Mouse (Mus musculus) ES-E14 (cell line): Measurements from ENCODE around the gene Coro1c. TPM values are rescaled to one million over a fixed set of nuclear protein-coding genes. Genes with fewer than 3 reads are reported as not detected.

Experiments used
- DNase-seq: peaks from one replicate; pipeline ENCODE4 v3.0.0-alpha.2; 2013; ENCODE audit warnings: low read depth, low spot score
- H3K27ac ChIP-seq: 2 replicates; pipeline ENCODE4 v1.5.1; 2012; ENCODE audit warnings: low read depth, mild to moderate bottlenecking, low read length, moderate library complexity, mixed read lengths; ENCODE audit not compliant: poor library complexity, insufficient read depth, severe bottlenecking
- H3K36me3 ChIP-seq: 2 replicates; pipeline ENCODE4 v1.6.1; 2012; ENCODE audit warnings: mild to moderate bottlenecking, low read length, moderate library complexity, mixed read lengths; ENCODE audit not compliant: control insufficient read depth, poor library complexity, insufficient read depth, severe bottlenecking
- H3K4me1 ChIP-seq, 2 experiments: fragments of 150-350 bp in 1 of 2; sonication (generic) in 1 of 2; 2 replicates each; pipeline ENCODE4 v1.6.1; 2012; ENCODE audit warnings: low read length in 2 of 2, mild to moderate bottlenecking in 1 of 2, mixed read lengths in 1 of 2; ENCODE audit not compliant: control insufficient read depth in 2 of 2, insufficient read depth in 2 of 2, poor library complexity in 1 of 2
- H3K4me3 ChIP-seq, 2 experiments: fragments of 150-350 bp in 1 of 2; sonication (generic) in 1 of 2; 2 replicates each; pipeline ENCODE4 v1.5.1; 2012; ENCODE audit warnings: low read length in 2 of 2, low read depth in 1 of 2, mild to moderate bottlenecking in 1 of 2, mixed read lengths in 1 of 2; ENCODE audit not compliant: insufficient read depth in 1 of 2, poor library complexity in 1 of 2, severe bottlenecking in 1 of 2
- H3K9ac ChIP-seq: 2 replicates; pipeline ENCODE4 v1.6.1; 2012; ENCODE audit warnings: low read depth, mild to moderate bottlenecking, low read length, mixed read lengths; ENCODE audit not compliant: poor library complexity, insufficient read depth, severe bottlenecking
- H3K9me3 ChIP-seq: fragments of 150-350 bp; sonication (generic); 2 replicates; pipeline ENCODE4 v1.6.1; 2012; ENCODE audit warnings: low read depth, mild to moderate bottlenecking, low read length; ENCODE audit not compliant: control insufficient read depth, insufficient read depth
- CHD2 ChIP-seq: IDR thresholded peaks from 2 replicates; pipeline ENCODE4 v1.6.1; 2014; ENCODE audit warnings: mild to moderate bottlenecking, low read depth, low read length, inconsistent platforms
- HCFC1 ChIP-seq: IDR thresholded peaks from 2 replicates; pipeline ENCODE4 v1.6.1; 2012; ENCODE audit warnings: low read length, inconsistent platforms, borderline replicate concordance; ENCODE audit not compliant: insufficient read depth
- MAFK ChIP-seq: IDR thresholded peaks from 2 replicates; pipeline ENCODE4 v1.6.1; 2014; ENCODE audit warnings: mild to moderate bottlenecking, low read depth, low read length, inconsistent platforms; ENCODE audit not compliant: insufficient read depth
- ZC3H11A ChIP-seq: IDR thresholded peaks from 2 replicates; pipeline ENCODE4 v1.6.1; 2012; ENCODE audit warnings: low read depth, mild to moderate bottlenecking, inconsistent platforms, low read length, borderline replicate concordance
- ZNF384 ChIP-seq: IDR thresholded peaks from 2 replicates; pipeline ENCODE4 v1.6.1; 2012; ENCODE audit warnings: low read depth, low read length, inconsistent platforms
- in situ Hi-C, 2 experiments: fragments of 600-800 bp; cut with MboI; formaldehyde crosslinking; loops; one replicate each; pipeline ENCODE4 v1.15.1; 2025; ENCODE audit warnings: low sequenced_read_pairs in 2 of 2, inconsistent platforms in 1 of 2; ENCODE audit not compliant: unreplicated experiment in 2 of 2
- total RNA-seq: library from RNA; depleted of rRNA; stranded (reverse); fragments of 300-350 nt; gene quantifications from 2 replicates; pipeline ENCODE4 v1.2.3, GENCODE M21; 2012

Gene Coro1c
- total RNA-seq, 1 experiment = 150 TPM

- H3K9me3 ChIP-seq = no peaks in the 10 kb centered on the region
- no peaks in the 10 kb centered on the region for H3K36me3 ChIP-seq
- no peak overlapping the region for H3K9ac ChIP-seq
- no peak for DNase-seq
- H3K4me1 ChIP-seq = peaks cover 1 to 4% of the 10 kb centered on the region in 2 experiments; a peak in 1 of 4 replicates
- in situ Hi-C loops = no loop called here
- no peak for TF ChIP-seq MAFK
- no peak for TF ChIP-seq CHD2
- TF ChIP-seq ZC3H11A = no peak
- no peak for TF ChIP-seq ZNF384
- TF ChIP-seq HCFC1 = no peak
- no peak overlapping the region for H3K4me3 ChIP-seq
- H3K27ac ChIP-seq = no peak overlapping the region
These were observed 83.0 kb downstream of the Coro1c start for GRCm38 (mm10) chr5:113825558-113825957.

GRCm38 (mm10) chr5:113824228-113824627, 84.3 kb downstream of the Coro1c start:
- no peaks in the 10 kb centered on the region for H3K36me3 ChIP-seq
- no peak overlapping the region for H3K9ac ChIP-seq
- no peak overlapping the region for H3K27ac ChIP-seq
- no peak for DNase-seq
- no peaks in the 10 kb centered on the region; a peak in 1 of 4 replicates for H3K4me1 ChIP-seq
- H3K9me3 ChIP-seq = no peaks in the 10 kb centered on the region
- TF ChIP-seq ZNF384 (no peak), HCFC1 (no peak), ZC3H11A (no peak), MAFK (no peak), CHD2 (no peak)
- H3K4me3 ChIP-seq = no peak overlapping the region
- in situ Hi-C loops = no loop called here

- Histone ChIP-seq H3K4me3 (peak overlapping the region; percentile 8; a peak in 3 of 4 replicates), H3K9me3 (no peaks in the 10 kb centered on the region), H3K4me1 (peaks cover 0 to 20% of the 10 kb centered on the region in 2 experiments; a peak in 2 of 4 replicates), H3K27ac (no peak overlapping the region), H3K36me3 (no peaks in the 10 kb centered on the region), H3K9ac (no peak overlapping the region)
- in situ Hi-C loops = loop anchor here in 1 of 2 experiments (10.0 kb wide), 1 partner anchor 454 kb away; no protein-coding TSS in a partner anchor
- DNase-seq = peak; percentile 56
- no peak for TF ChIP-seq MAFK
- TF ChIP-seq ZC3H11A = no peak
- TF ChIP-seq ZNF384 = no peak
- no peak for TF ChIP-seq HCFC1
- no peak for TF ChIP-seq CHD2
These were observed 90.0 kb downstream of the Coro1c start for GRCm38 (mm10) chr5:113818572-113818971.

GRCm38 (mm10) chr5:113815638-113816152, 92.9 kb downstream of the Coro1c start:
- TF ChIP-seq ZC3H11A (peak; percentile 72), MAFK (0 out of 2 replicates have a peak, but pooled peaks have one; percentile 4), ZNF384 (no peak), CHD2 (no peak), HCFC1 (peak; percentile 40; the same call in 1 of the 2 replicates)
- Histone ChIP-seq H3K9me3 (no peaks in the 10 kb centered on the region), H3K9ac (no peak overlapping the region), H3K36me3 (no peaks in the 10 kb centered on the region), H3K4me3 (no peak overlapping the region), H3K27ac (no peak overlapping the region), H3K4me1 (peaks cover 0 to 20% of the 10 kb centered on the region in 2 experiments; a peak in 2 of 4 replicates)
- peak; percentile 72 for DNase-seq
- in situ Hi-C loops = loop anchor here in 1 of 2 experiments (10.0 kb wide), 1 partner anchor 451 kb away; no protein-coding TSS in a partner anchor

- in situ Hi-C loops = loop anchor here in 1 of 2 experiments (10.0 kb wide), 1 partner anchor 450 kb away; no protein-coding TSS in a partner anchor
- peaks cover 0 to 20% of the 10 kb centered on the region in 2 experiments; a peak in 2 of 4 replicates for H3K4me1 ChIP-seq
- TF ChIP-seq HCFC1 (no peak), ZC3H11A (no peak), MAFK (no peak), CHD2 (no peak), ZNF384 (no peak)
These were observed 93.5 kb downstream of the Coro1c start for GRCm38 (mm10) chr5:113815041-113815389.

More at GRCm38 (mm10) chr5:113815041-113815389, 93.5 kb downstream of the Coro1c start:
- Histone ChIP-seq H3K27ac (no peak overlapping the region), H3K4me3 (no peak overlapping the region), H3K9me3 (no peaks in the 10 kb centered on the region), H3K9ac (no peak overlapping the region), H3K36me3 (no peaks in the 10 kb centered on the region)
- DNase-seq = no peak
